Mouse (Mus musculus): Measurements from ENCODE around the gene Pced1b. TPM values are rescaled to one million over a fixed set of nuclear protein-coding genes. Genes with fewer than 3 reads are reported as not detected.

Pced1b gene
- polyA plus RNA-seq, 1 experiment from 2014 or later, result 3.0 TPM

GRCm38 (mm10) chr15:97258483-97259230, 11.8 kb downstream of the Pced1b start:
- no peak overlapping the region for H3K9ac ChIP-seq
- 0 out of 2 replicates have a peak, but pooled peaks cover 2% of the 10 kb centered on the region for H3K4me1 ChIP-seq
- 75% methylated on average over 17 of the region's 17 CpGs for WGBS
- H3K9me3 ChIP-seq, result no peaks in the 10 kb centered on the region
- no peak overlapping the region for H3K27ac ChIP-seq
- no peaks in the 10 kb centered on the region for H3K36me3 ChIP-seq
- H3K4me3 ChIP-seq (replicated peaks), result no peak overlapping the region
- H3K27me3 ChIP-seq (replicated peaks), result no peaks in the 10 kb centered on the region
- H3K4me2 ChIP-seq, result no peak overlapping the region
- ATAC-seq (ENCODE audit: insufficient read depth, low FRiP score, low read depth), result no peak

- ATAC-seq (ENCODE audit: insufficient read depth, low FRiP score, low read depth), result no peak
- 82% methylated on average over 8 of the region's 8 CpGs for WGBS
- no peak overlapping the region for H3K4me3 ChIP-seq (replicated peaks)
- H3K27ac ChIP-seq, result no peak overlapping the region
- H3K9me3 ChIP-seq, result no peaks in the 10 kb centered on the region
- H3K9ac ChIP-seq, result no peak overlapping the region
- no peaks in the 10 kb centered on the region for H3K36me3 ChIP-seq
- H3K4me2 ChIP-seq, result no peak overlapping the region
- H3K27me3 ChIP-seq (replicated peaks), result no peaks in the 10 kb centered on the region
- H3K4me1 ChIP-seq, result 0 out of 2 replicates have a peak, but pooled peaks cover 2% of the 10 kb centered on the region
Observed at GRCm38 (mm10) chr15:97259300-97259699, 12.4 kb downstream of the Pced1b start.

GRCm38 (mm10) chr15:97259968-97260597, 13.2 kb downstream of the Pced1b start:
- WGBS, result 70% methylated on average over 11 of the region's 11 CpGs

GRCm38 (mm10) chr15:97262251-97262650, 15.3 kb downstream of the Pced1b start:
- Histone ChIP-seq H3K27ac (no peak overlapping the region), H3K4me1 (no peaks in the 10 kb centered on the region), H3K4me2 (no peak overlapping the region), H3K9me3 (no peaks in the 10 kb centered on the region), H3K27me3 (replicated peaks) (no peaks in the 10 kb centered on the region), H3K9ac (no peak overlapping the region), H3K4me3 (replicated peaks) (no peak overlapping the region), H3K36me3 (no peaks in the 10 kb centered on the region)
- 66% methylated on average over 9 of the region's 9 CpGs for WGBS
- no peak for ATAC-seq (ENCODE audit: insufficient read depth, low FRiP score, low read depth)

More at GRCm38 (mm10) chr15:97259968-97260597, 13.2 kb downstream of the Pced1b start:
- Histone ChIP-seq H3K4me1 (0 out of 2 replicates have a peak, but pooled peaks cover 2% of the 10 kb centered on the region), H3K27me3 (replicated peaks) (no peaks in the 10 kb centered on the region), H3K36me3 (no peaks in the 10 kb centered on the region), H3K9me3 (no peaks in the 10 kb centered on the region), H3K9ac (no peak overlapping the region), H3K4me2 (no peak overlapping the region), H3K4me3 (replicated peaks) (no peak overlapping the region), H3K27ac (no peak overlapping the region)
- ATAC-seq (ENCODE audit: insufficient read depth, low FRiP score, low read depth), result no peak

- no peaks in the 10 kb centered on the region for H3K4me1 ChIP-seq
- no peak for ATAC-seq (ENCODE audit: insufficient read depth, low FRiP score, low read depth)
- H3K27ac ChIP-seq, result no peak overlapping the region
- H3K4me2 ChIP-seq, result no peak overlapping the region
- no peaks in the 10 kb centered on the region for H3K27me3 ChIP-seq (replicated peaks)
- H3K4me3 ChIP-seq (replicated peaks), result no peak overlapping the region
- H3K9me3 ChIP-seq, result no peaks in the 10 kb centered on the region
- H3K36me3 ChIP-seq, result no peaks in the 10 kb centered on the region
- WGBS, result 61% methylated on average over 14 of the region's 14 CpGs
- H3K9ac ChIP-seq, result no peak overlapping the region
Observed at GRCm38 (mm10) chr15:97266236-97266845, 19.4 kb downstream of the Pced1b start.

GRCm38 (mm10) chr15:97267094-97267695, 20.3 kb downstream of the Pced1b start:
- Histone ChIP-seq H3K4me3 (replicated peaks) (no peak overlapping the region), H3K4me2 (no peak overlapping the region), H3K36me3 (no peaks in the 10 kb centered on the region), H3K9ac (no peak overlapping the region), H3K9me3 (no peaks in the 10 kb centered on the region), H3K27ac (no peak overlapping the region), H3K4me1 (peaks cover 3% of the 10 kb centered on the region; the same call in 1 of the 2 replicates), H3K27me3 (replicated peaks) (no peaks in the 10 kb centered on the region)
- no peak for ATAC-seq (ENCODE audit: insufficient read depth, low FRiP score, low read depth)
- 42% methylated on average over 8 of the region's 8 CpGs for WGBS

GRCm38 (mm10) chr15:97271985-97272697, 25.2 kb downstream of the Pced1b start:
- Histone ChIP-seq H3K36me3 (no peaks in the 10 kb centered on the region), H3K4me1 (peaks cover 7% of the 10 kb centered on the region; the same call in 1 of the 2 replicates), H3K27ac (no peak overlapping the region; the same call in 1 of the 2 replicates), H3K27me3 (replicated peaks) (no peaks in the 10 kb centered on the region), H3K9ac (no peak overlapping the region), H3K4me2 (no peak overlapping the region), H3K4me3 (replicated peaks) (no peak overlapping the region), H3K9me3 (no peaks in the 10 kb centered on the region)
- WGBS, result 42% methylated on average over 7 of the region's 7 CpGs
- ATAC-seq (ENCODE audit: insufficient read depth, low FRiP score, low read depth), result peak; percentile 61; the same call in 1 of the 2 replicates

GRCm38 (mm10) chr15:97272831-97273230, 25.9 kb downstream of the Pced1b start:
- H3K36me3 ChIP-seq, result no peaks in the 10 kb centered on the region
- H3K27ac ChIP-seq, result no peak overlapping the region
- H3K4me3 ChIP-seq (replicated peaks), result no peak overlapping the region
- H3K9ac ChIP-seq, result no peak overlapping the region
- no peak overlapping the region for H3K4me2 ChIP-seq
- H3K27me3 ChIP-seq (replicated peaks), result no peaks in the 10 kb centered on the region
- ATAC-seq (ENCODE audit: insufficient read depth, low FRiP score, low read depth), result no peak
- peaks cover 7% of the 10 kb centered on the region; the same call in 1 of the 2 replicates for H3K4me1 ChIP-seq
- WGBS, result 81% methylated on average over 3 of the region's 3 CpGs
- H3K9me3 ChIP-seq, result no peaks in the 10 kb centered on the region

GRCm38 (mm10) chr15:97275626-97276395, 28.9 kb downstream of the Pced1b start:
- Histone ChIP-seq H3K4me1 (peaks cover 9% of the 10 kb centered on the region; the same call in 1 of the 2 replicates), H3K9me3 (no peaks in the 10 kb centered on the region), H3K4me3 (replicated peaks) (no peak overlapping the region), H3K9ac (no peak overlapping the region), H3K27ac (no peak overlapping the region), H3K36me3 (no peaks in the 10 kb centered on the region), H3K4me2 (no peak overlapping the region), H3K27me3 (replicated peaks) (no peaks in the 10 kb centered on the region)
- no peak for ATAC-seq (ENCODE audit: insufficient read depth, low FRiP score, low read depth)
- WGBS, result 80% methylated on average over 12 of the region's 12 CpGs

GRCm38 (mm10) chr15:97276660-97277153, 29.8 kb downstream of the Pced1b start:
- peak; percentile 39; the same call in 1 of the 2 replicates for ATAC-seq (ENCODE audit: insufficient read depth, low FRiP score, low read depth)
- H3K27me3 ChIP-seq (replicated peaks), result no peaks in the 10 kb centered on the region
- H3K27ac ChIP-seq, result no peak overlapping the region
- H3K4me2 ChIP-seq, result no peak overlapping the region
- 44% methylated on average over 20 of the region's 20 CpGs for WGBS
- H3K36me3 ChIP-seq, result no peaks in the 10 kb centered on the region
- H3K9ac ChIP-seq, result no peak overlapping the region
- no peak overlapping the region for H3K4me3 ChIP-seq (replicated peaks)
- H3K4me1 ChIP-seq, result peaks cover 11% of the 10 kb centered on the region; the same call in 1 of the 2 replicates
- no peaks in the 10 kb centered on the region for H3K9me3 ChIP-seq
